Mouse (Mus musculus): ENCODE measurements at regions not wholly inside any gene's neighbourhood (a gene's known extent, or its start where the extent isn't known, plus 50 kb on each side); places are given as distances from the start of the nearest gene placed in this dataset.

DNA sequence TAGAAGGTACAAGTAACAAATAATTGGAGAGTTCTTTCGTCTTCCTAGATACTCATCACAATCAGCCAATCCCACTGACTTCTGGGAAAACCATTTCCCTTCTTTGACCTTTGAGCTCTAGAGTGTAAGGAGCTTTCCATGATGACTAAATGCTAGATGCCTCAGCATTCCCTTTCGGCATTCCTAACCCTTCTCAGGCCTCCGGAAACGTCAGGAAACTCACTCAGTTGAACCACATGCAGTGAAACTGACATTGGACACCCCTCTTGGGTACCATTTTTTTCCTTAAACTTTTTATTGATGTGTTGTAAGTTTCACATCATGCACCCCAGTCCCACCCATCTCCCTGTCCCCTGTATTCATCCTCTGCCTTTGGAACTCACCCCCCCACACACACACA, 361.5 kb downstream of the Gm9195 start:
- POLR2A ChIA-PET, result no interaction called here
- CTCF ChIA-PET, result no interaction called here

DNA sequence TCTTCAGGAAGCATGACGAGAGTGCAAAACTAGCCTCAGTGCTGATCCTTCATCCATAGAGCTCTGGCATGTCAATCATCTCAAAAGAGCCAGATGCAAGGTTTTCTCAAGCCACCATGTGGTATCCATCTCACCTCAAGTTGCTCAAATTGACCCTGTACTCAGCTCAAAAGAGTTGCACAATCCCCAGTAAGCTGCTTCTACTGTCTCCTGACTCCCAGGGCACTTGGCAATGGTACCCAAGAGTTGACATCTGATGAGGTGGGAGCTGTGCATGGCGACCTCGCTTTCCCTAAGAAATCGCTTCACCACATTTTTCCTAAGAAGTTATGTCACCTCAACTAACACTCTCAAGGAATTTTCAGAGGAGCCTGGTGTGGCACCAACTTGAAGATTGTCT, 369.9 kb downstream of the Gm9195 start:
- ChIA-PET POLR2A (no interaction called here), CTCF (no interaction called here)

DNA sequence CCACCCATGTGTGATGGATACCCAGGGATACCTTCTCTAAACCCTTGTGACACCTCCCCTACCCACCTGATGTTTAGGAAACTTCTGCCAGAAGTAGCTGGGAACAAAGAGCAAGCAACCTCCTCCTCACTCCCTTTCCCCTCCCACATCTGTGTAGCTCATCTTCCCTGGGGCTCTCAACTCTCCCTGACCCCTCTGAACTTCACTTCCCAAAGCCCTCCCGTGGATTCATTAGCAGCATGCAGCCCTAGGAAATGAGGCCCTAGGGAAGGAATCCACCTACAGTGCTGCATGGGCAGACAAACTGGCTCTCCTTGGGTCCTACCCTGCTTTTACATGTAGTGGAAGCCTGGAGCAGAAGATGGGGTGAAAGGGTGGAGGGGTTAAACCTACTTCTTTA, 370.6 kb downstream of the Gm9195 start:
- ChIA-PET POLR2A (no interaction called here), CTCF (no interaction called here)

DNA sequence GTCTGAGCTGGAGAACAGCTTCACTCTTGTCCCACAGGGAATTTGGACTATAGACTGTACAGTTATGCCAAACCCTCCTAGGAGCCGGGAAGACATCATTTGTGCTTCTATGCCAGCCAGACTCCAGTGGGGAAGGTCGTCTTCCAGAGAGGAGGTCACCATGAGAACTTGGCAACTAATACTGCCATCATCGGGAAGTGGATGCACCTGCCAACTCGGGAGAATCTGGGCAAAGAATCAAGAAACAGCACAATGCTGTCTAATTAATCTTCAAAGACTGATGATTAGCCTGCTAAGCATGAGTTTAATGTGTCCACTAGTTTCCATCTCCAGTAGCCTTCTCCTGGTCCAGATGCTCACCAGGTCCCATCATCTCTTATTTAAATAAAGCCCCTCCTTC, 374.8 kb downstream of the Gm9195 start:
- POLR2A ChIA-PET, result no interaction called here
- CTCF ChIA-PET, result no interaction called here

DNA sequence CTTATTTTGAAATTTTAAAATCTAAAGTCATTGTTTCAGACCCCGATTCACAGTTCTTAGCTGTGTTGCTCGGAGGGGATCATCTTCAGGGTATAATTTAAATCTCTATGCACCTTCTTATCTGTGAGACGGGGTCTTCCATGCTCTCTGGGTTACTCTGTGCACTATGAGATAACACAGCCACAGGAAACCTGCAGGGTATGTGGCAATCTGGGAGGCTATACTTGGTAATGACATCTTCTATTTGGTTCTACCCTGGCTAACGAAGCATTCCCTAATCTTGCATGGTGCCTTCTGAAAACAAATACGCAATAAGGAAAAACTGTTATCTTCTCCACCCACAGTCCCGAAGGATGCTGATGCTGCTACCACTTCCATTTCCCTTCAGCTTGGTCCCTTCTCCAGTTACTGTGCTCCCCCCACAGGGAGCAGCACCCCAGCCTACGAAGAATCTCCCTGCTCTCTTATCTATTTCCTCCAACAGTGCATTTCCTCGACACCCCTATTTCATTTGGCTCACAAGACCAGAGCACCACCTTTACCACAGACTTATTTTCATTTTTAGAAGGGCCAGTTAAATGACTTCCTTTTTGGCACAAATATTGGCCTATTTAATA, 378.2 kb downstream of the Gm9195 start:
- ChIA-PET CTCF (no interaction called here), POLR2A (no interaction called here)

DNA sequence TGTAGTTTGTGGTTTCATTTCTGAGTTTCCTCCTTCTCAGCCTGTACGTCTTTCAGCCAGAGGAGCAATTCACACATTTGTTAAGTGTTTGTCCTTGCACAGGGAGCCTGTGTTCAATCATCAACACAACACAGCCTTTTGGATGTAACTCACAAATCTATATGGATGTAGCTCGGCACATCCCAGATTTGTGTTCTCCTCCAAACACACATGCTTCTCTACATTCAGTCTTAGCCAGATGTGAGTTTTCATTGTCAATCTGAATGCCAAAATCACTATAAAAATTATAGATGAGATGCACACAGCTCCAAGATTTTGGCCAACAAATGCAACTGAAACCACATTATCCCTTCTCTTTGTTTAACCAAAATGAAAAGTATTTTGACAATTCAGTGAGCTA, 380.9 kb downstream of the Gm9195 start:
- POLR2A ChIA-PET, result no interaction called here

DNA sequence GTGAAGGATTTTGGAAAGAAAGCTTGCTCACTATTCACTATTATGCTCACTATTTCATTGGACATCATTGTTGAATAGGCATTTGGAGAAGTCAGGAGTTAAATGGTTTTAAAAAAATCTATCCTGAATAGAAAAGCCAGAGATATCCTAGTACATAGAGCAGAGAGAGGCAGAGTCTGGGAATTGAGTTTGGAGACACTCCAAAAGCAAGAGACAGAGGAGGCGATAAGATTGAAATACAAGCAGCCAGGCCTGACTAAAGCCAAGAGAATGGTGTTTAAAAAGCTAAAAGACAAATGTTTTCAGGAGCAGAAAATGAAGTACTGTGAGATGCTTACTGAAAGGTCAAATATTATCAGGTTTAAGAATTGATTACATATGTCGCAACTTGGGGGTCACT, 400.1 kb downstream of the Gm9195 start:
- CTCF ChIA-PET, result no interaction called here
- POLR2A ChIA-PET, result no interaction called here

More for the DNA sequence above, 380.9 kb downstream of the Gm9195 start:
- CTCF ChIA-PET, result no interaction called here

DNA sequence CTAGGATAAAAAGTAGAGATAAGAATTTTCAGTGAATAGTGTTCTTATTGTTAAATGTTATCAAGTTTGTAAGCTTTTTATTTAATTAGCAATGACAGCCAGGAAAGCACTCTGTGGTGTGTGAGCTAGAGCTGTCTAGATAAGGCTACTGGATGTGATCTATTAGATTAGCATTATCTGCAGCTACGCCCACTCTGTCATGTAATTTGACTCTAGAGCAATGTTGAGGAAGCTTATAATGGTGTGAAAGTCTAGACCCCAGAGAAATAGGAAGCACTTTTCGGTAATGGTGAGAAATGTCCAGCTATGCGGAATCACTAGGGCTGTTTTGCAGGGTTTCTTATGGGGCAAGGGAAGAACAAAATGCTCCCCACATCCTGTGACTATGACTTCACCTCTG, 410.2 kb downstream of the Gm9195 start:
- POLR2A ChIA-PET, result interaction anchor here in 1 of 4 experiments (0.7 kb wide), 1 partner anchor 206 kb away, joined by 5 read pairs; no protein-coding TSS in a partner anchor
- CTCF ChIA-PET, result interaction anchor here in 1 of 4 experiments (0.6 kb wide), 1 partner anchor 34 kb away, joined by 3 read pairs; no protein-coding TSS in a partner anchor

DNA sequence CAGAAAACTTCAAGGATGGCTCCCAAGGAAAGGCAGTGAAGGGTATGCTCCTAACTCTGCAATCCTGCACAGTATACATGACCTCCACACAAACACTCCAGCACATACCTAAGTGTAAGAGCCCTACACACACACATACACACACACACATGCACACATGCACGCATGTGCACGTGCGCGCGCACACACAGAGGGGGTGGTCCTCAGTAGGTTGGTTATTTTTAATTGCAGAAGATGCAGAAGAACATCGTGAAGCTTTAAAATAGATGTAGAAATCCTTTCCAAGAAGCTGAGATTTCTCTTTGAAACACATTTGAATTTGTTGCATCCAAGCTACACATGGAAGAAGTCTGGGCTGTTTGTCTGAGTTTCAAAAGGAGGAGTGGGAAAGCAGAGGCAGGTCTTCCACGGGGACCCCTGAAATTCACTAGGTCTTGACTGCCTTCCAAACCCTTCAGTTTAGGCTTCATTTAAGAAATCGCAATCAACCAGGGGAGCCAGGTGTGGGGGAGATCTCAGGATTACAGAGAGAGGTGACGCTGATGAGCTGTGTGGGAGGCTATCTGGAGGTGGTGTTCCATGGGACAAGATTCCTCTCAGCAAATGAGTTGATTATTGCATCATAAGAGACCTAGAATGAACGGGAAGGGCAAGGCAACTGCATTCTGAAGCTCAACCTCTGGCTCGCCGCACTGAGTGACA, 427.4 kb downstream of the Gm9195 start:
- ChIA-PET CTCF (no interaction called here), POLR2A (no interaction called here)

DNA sequence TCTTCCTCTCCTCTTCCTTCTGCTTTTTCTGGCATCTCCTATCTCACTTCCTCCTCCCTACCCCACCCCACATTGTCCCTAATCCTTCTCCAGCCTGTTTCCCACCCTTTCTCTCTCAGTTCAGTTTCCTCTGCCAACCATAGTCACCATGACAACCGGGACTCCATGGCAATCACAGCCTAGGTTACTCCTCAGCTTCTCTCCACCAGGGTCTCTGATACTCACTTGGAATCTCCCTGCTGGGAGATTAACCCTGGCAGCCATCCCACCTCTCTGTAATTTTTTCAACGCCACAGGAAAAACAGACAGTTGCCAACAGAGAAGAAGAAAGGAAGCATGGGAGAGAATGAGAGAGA, 448.8 kb downstream of the Gm9195 start:
- ChIA-PET POLR2A (no interaction called here), CTCF (no interaction called here)

DNA sequence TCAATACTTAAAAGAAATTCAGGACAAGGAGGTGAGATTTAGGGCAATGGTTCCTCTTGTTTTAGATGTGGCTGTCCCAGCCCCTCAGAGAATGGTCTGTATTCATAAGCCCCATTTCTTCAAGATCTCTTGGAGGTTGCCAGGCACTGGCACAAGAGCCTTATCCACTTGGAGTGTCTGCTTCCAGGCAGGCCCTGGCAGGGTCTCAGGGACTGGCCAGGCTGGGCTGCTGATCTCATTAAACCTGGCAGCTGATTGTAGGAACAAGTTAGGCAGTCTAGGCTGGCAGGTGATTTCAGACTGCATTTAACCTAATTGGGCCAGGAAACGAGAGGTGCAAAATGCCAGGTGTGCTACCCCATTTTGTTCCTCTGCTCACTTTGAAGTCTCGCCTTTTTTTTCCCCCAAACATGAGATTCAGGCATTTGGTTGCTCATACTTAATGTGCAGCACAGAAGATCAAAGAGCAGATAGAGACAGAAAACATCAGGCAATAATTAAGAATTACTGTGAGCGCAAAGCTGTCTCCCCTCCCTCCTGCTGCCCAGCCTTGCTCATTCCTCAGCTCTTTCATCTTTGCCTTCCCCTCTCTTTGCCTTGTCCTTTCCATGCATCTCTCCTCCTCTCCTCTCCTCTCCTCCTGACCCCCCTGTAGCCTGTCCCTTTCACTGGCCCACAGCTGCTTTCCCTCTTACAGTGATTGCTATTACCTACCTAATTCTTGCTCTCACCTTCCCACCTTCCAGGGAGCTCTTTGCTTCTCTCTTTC, 449.3 kb downstream of the Gm9195 start:
- CTCF ChIA-PET, result no interaction called here
- POLR2A ChIA-PET, result no interaction called here

DNA sequence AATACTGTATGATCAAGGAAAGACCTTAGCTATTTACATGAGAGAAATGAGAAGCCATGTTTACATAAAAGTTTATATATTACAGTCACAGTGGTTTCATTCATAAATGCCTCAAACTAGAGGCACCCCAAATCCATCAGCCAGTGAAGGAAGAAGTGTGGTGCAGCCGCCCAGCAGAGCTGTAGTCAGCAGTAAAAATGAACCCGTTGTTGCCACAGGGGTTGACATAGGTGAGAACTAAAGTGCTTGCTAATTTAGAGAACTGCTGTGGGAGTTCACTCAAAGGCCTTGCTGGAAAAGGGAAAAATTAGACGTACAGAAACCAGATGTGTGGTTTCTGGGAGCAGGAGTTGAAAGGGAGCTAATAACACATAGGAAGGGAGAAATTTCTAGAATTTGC, 461.2 kb downstream of the Gm9195 start:
- ChIA-PET POLR2A (interaction anchor here in 1 of 4 experiments (0.5 kb wide), 1 partner anchor 574 kb away, joined by 3 read pairs; no protein-coding TSS in a partner anchor), CTCF (no interaction called here)

DNA sequence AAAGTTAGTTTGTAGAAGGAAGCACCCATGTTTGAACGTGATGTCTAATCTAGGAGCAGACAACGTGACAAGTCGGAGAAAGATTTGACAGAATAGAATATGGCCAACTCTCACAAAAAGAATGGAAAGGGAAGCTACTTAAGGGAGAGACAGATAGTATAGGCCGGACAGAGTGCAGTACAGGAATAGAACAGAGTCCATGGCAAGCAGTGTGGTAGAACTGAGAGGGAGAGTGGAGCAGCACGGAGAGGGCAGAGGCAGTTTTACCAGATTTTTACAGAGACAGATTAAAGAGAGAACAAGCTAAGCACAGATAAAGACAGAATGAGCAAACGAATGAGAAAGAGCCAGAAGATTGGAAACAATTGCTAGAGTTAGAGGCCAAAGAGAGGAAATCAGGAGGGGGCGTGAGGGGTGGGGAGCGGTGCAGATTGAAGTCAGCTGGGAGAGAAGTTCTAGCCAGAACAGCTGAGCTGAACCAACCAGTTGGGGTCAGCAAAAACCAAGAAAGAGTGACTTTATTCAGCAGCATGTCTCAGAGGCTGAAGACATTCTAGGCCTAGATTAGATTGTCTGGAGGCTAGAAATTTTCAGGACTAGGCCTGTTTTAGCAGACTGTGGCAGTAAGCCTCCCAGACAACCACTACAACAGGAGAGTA, 464.1 kb downstream of the Gm9195 start:
- POLR2A ChIA-PET, result no interaction called here
- CTCF ChIA-PET, result interaction anchor here in 1 of 4 experiments (0.6 kb wide), 1 partner anchor 326 kb away, joined by 4 read pairs; no protein-coding TSS in a partner anchor

DNA sequence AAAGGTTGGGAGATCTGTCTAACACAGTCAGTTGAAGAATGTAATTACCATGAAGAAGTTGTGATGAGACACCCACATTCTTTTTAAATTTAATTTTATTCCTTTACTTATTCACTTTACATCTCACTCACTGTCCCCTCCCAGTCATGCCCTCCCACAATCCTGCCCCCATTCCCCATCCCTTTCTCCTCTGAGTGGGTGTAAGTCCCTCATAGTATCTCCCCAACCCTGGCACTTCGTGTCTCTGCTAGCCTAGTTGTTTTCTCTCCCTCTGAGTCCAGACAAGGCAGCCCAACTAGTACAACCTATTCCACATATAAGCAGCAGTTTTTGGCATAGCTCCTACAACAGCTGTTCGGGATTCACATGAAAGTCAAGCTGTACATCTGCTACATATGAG, 487.3 kb downstream of the Gm9195 start:
- CTCF ChIA-PET, result no interaction called here
- POLR2A ChIA-PET, result no interaction called here

DNA sequence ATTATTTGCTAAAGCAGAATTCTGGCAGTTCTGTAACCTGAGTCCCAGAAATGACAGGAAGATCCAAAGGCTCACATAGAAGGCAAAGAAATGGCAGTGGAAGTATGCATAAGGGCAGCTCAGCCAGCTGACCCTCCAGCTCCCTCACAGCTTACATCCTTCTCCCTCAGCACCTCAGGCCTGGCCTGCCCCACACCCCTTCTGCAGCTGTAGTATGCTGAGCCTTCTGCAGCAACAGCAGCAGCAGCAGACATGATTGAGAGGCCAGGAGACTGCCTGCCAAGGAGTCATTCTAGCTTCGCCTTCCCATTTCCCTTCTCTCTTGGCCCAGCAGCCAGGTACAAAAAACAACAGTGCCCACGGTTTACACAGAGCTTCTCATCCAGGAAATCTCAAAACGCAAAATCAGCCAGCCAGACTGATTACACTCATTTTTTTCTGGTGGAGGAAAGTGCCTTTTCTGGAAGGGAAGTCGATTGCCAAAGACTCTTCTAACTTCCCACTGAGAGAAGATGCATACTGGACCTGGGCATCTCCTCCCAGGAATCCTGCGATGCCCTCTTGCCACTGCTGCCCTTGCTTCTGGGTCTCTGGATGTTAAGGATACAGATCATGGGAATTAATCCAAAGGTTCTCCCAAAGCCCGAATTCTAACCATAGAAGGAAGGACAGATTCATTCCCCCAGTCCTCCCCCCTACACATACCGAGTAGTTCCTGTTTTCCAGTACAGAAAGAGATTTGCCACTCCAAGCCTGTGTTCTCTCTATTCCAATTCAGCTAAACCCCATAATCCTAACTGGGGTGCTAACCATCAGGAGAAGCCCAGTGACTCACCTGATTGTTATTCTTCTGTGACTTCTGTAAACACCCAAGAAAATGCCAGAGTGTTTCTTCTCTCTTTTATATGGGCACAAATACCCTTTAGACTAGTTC, 489.2 kb downstream of the Gm9195 start:
- ChIA-PET CTCF (interaction anchor here in 2 of 4 experiments (0.5 to 0.6 kb wide), 2 partner anchors 291 to 646 kb away, joined by 3 to 8 read pairs; no protein-coding TSS in a partner anchor), POLR2A (no interaction called here)

DNA sequence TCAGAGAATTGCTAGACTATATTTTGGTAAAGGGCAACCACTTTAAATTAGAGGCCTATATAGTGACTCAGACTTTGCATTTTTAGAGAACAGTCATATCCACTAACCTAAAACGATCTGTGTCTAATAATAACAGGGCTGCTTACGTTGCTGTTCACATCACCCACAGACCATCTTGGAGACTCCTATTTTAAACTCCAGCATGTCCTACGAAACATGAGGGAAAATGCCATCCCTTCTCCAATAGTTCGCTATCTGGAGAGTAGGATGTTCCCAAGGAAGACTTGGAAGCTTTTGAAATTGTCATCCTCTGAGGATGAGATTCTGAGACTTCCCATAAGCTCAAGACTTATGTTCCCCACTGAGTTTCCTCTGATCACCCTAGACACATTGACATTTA, 518.6 kb downstream of the Gm9195 start:
- ChIA-PET CTCF (no interaction called here), POLR2A (no interaction called here)

DNA sequence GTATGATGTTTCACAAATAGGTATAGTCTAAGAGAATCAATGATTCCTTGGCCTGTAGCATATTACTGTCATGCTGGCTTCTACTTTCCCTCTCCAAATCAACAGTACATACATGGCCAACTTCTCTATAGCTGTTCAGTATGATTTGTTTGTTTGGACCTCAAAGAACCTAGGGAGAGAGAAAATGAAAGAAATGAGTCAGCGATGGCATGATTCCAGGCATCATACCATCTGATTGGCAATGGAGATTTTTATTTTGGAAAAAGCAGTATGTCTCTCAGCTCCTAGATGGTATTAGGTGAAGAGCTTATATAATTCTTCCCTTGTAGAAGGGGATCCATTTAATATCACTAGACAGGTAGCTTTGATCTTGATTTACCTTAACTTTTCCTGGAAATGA, 519.1 kb downstream of the Gm9195 start:
- CTCF ChIA-PET, result no interaction called here
- POLR2A ChIA-PET, result no interaction called here

DNA sequence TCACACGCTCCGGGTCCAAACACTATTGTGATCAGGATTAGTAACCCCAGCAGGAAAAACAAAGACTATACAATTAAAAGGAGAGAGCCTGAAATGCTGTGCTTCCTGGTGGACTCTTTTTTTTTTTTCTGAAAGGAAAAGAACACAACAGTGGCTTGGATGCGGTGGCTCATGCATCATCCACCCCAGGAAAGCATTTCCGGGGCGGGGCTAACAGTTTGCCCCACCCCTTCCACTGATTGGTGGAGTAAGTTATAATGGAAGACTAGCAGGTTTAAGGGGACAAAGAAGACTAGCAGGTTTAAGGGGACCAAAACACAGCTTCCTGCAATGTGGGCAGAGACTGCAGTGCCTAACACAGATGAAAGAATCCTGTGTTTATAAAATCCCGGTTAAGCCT, 524.0 kb downstream of the Gm9195 start:
- CTCF ChIA-PET, result no interaction called here
- POLR2A ChIA-PET, result no interaction called here

DNA sequence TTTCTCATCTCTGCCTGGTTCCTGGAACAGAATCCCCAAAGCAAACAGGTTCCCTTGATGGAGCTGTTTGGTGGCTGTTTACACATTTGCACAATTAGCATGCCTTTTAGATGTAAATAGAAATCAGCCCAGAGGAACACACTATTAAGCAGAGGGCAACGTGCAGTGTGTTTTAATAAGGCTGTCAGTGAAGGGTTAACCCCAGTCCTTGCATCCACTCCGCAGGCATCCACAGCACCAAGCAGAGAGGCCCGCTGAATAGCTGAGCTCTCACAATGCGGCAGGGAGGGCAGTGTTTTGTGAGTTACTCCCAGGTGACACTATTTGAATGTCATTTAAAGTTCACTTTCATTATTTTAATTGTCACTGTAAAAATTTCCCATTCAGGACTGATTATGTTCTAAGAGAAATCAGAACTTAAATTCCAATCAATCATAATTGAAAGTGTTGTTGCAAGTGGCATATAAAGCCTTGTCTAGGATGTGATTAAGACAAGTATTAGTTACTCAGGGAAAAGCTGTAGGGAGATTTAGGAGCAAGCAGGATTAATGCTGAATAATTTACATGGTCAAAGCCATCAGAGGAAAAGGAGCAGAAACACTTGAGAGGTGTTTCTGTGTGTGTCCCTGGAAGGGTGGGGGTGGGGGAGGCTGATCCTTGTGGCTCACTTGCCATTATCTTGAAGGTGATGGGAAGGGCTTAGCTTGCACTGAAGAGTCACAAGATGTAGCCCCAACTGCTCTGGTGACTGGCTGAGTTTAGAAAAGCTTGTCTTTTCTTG, 528.1 kb downstream of the Gm9195 start:
- POLR2A ChIA-PET, result no interaction called here
- CTCF ChIA-PET, result interaction anchor here in 1 of 4 experiments (0.9 kb wide), 1 partner anchor 32 kb away, joined by 4 read pairs; no protein-coding TSS in a partner anchor
